Mouse (Mus musculus) thymus, postnatal 25 days (tissue): Measurements from ENCODE around the gene Map7.

ENCODE experiments used
- DNase-seq: peaks from one replicate; pipeline ENCODE4 v3.0.0; 2022

Gene Map7

GRCm38 (mm10) chr10:20194847-20195540, 46.7 kb downstream of the Map7 start:
- no peak for DNase-seq

- DNase-seq = no peak
Measured at GRCm38 (mm10) chr10:20197039-20197438, 48.8 kb downstream of the Map7 start.

GRCm38 (mm10) chr10:20198968-20199737, 50.9 kb downstream of the Map7 start:
- no peak for DNase-seq

GRCm38 (mm10) chr10:20201236-20201635, 53.0 kb downstream of the Map7 start:
- no peak for DNase-seq

- no peak for DNase-seq
Measured at GRCm38 (mm10) chr10:20202171-20202570, 53.9 kb downstream of the Map7 start.

- DNase-seq = no peak
Measured at GRCm38 (mm10) chr10:20202818-20203217, 54.5 kb downstream of the Map7 start.

- no peak for DNase-seq
Measured at GRCm38 (mm10) chr10:20203502-20203901, 55.2 kb downstream of the Map7 start.

- peak; percentile 43 for DNase-seq
Measured at GRCm38 (mm10) chr10:20204696-20205431, 56.6 kb downstream of the Map7 start.

GRCm38 (mm10) chr10:20206966-20207365, 58.7 kb downstream of the Map7 start:
- DNase-seq = no peak

- DNase-seq = no peak
Measured at GRCm38 (mm10) chr10:20209609-20210341, 61.5 kb downstream of the Map7 start.

- no peak for DNase-seq
Measured at GRCm38 (mm10) chr10:20214418-20214817, 66.1 kb downstream of the Map7 start.

- no peak for DNase-seq
Measured at GRCm38 (mm10) chr10:20216982-20217381, 68.7 kb downstream of the Map7 start.

- DNase-seq = no peak
Measured at GRCm38 (mm10) chr10:20218866-20219265, 70.6 kb downstream of the Map7 start.

GRCm38 (mm10) chr10:20219538-20219937, 71.3 kb downstream of the Map7 start:
- DNase-seq = peak; percentile 49

- no peak for DNase-seq
Measured at GRCm38 (mm10) chr10:20220443-20221071, 72.3 kb downstream of the Map7 start.

- DNase-seq = no peak
Measured at GRCm38 (mm10) chr10:20222011-20222410, 73.7 kb downstream of the Map7 start.

GRCm38 (mm10) chr10:20226728-20227127, 78.5 kb downstream of the Map7 start:
- no peak for DNase-seq

- DNase-seq = no peak
Measured at GRCm38 (mm10) chr10:20230026-20230425, 81.8 kb downstream of the Map7 start.

GRCm38 (mm10) chr10:20233451-20233850, 85.2 kb downstream of the Map7 start:
- DNase-seq = no peak

GRCm38 (mm10) chr10:20234466-20234865, 86.2 kb downstream of the Map7 start:
- DNase-seq = no peak

GRCm38 (mm10) chr10:20235656-20236055, 87.4 kb downstream of the Map7 start:
- no peak for DNase-seq

GRCm38 (mm10) chr10:20236241-20236640, 88.0 kb downstream of the Map7 start:
- DNase-seq = no peak
